Mouse (Mus musculus) C2C12 (cell line): ENCODE results near the gene Micu1.

Experiments
- CEBPB ChIP-seq: IDR thresholded peaks from one replicate; pipeline ENCODE4 v1.6.1; 2011; ENCODE audit warnings: low read depth, mild to moderate bottlenecking, control low read depth, moderate library complexity
- CTCF ChIP-seq: IDR thresholded peaks from one replicate; pipeline ENCODE4 v1.5.1; 2011; ENCODE audit not compliant: control insufficient read depth, insufficient read depth, insufficient read length
- FOSL1 ChIP-seq: IDR thresholded peaks from one replicate; pipeline ENCODE4 v1.8.0; 2011; ENCODE audit warnings: mild to moderate bottlenecking, low read length; ENCODE audit not compliant: poor library complexity, insufficient read depth, severe bottlenecking
- MAX ChIP-seq: IDR thresholded peaks from one replicate; pipeline ENCODE4 v1.6.1; 2011; ENCODE audit warnings: mild to moderate bottlenecking, control low read depth
- MYOD1 ChIP-seq: IDR thresholded peaks from one replicate; pipeline ENCODE4 v1.6.1; 2011; ENCODE audit warnings: low read depth; ENCODE audit not compliant: control insufficient read depth, insufficient read length
- MYOG ChIP-seq: IDR thresholded peaks from one replicate; pipeline ENCODE4 v1.6.1; 2011; ENCODE audit not compliant: control insufficient read depth, insufficient read length; ENCODE audit errors: extremely low read depth

- no peak for TF ChIP-seq MAX
- TF ChIP-seq CEBPB: no peak
- TF ChIP-seq FOSL1: no peak
- TF ChIP-seq CTCF: no peak
- no peak for TF ChIP-seq MYOD1
- no peak for TF ChIP-seq MYOG
These were observed 114.3 kb downstream of the Micu1 start for GRCm38 (mm10) chr10:59816569-59816968.
